Mouse (Mus musculus) embryonic facial prominence, embryonic 11.5 days (tissue): Measurements from ENCODE around the gene Mrpl57. TPM values are rescaled to one million over a fixed set of nuclear protein-coding genes. Genes with fewer than 3 reads are reported as not detected.
"Not testable (repeated sequence)": the region's sequence is repeated elsewhere in the genome, so short reads cannot be mapped to it uniquely, and the experiment has no call there.

Experiments
- ATAC-seq: fragments of 200-750 bp; cut with Nextera tagmentation; replicated peaks from 2 replicates; pipeline ENCODE4 v1.8.0; 2017; ENCODE audit warnings: low read depth; ENCODE audit not compliant: insufficient number of reproducible peaks, low FRiP score, low TSS enrichment
- DNase-seq: peaks from one replicate; pipeline ENCODE4 v3.0.0-alpha.2; 2015; ENCODE audit warnings: low spot score
- H3K27ac ChIP-seq: fragments of 300-500 bp; sonication (generic); replicated peaks from 2 replicates; pipeline ENCODE4 v1.5.1; 2014; ENCODE audit warnings: mild to moderate bottlenecking, low read depth, low read length, control low read depth
- H3K27me3 ChIP-seq: fragments of 300-500 bp; sonication (generic); 2 replicates; pipeline ENCODE4 v1.6.1; 2014; ENCODE audit warnings: mild to moderate bottlenecking, low read length, moderate library complexity, mixed read lengths; ENCODE audit not compliant: control insufficient read depth, insufficient read depth
- H3K36me3 ChIP-seq: fragments of 300-500 bp; sonication (generic); replicated peaks from 2 replicates; pipeline ENCODE4 v1.6.1; 2014; ENCODE audit warnings: low read depth, mild to moderate bottlenecking, low read length, moderate library complexity, mixed read lengths; ENCODE audit not compliant: control insufficient read depth, insufficient read depth
- H3K4me1 ChIP-seq: fragments of 300-500 bp; sonication (generic); 2 replicates; pipeline ENCODE4 v1.6.1; 2014; ENCODE audit warnings: low read length, mixed read lengths; ENCODE audit not compliant: control insufficient read depth, insufficient read depth
- H3K4me2 ChIP-seq: fragments of 300-500 bp; sonication (generic); 2 replicates; pipeline ENCODE4 v1.6.1; 2014; ENCODE audit warnings: low read depth, mild to moderate bottlenecking, control low read depth, low read length, moderate library complexity
- H3K4me3 ChIP-seq: fragments of 300-500 bp; sonication (generic); 2 replicates; pipeline ENCODE4 v1.5.1; 2014; ENCODE audit warnings: low read depth, low read length, control low read depth
- H3K9ac ChIP-seq: fragments of 300-500 bp; sonication (generic); replicated peaks from 2 replicates; pipeline ENCODE4 v1.6.1; 2014; ENCODE audit warnings: mild to moderate bottlenecking, control low read depth, low read length
- H3K9me3 ChIP-seq: fragments of 300-500 bp; sonication (generic); replicated peaks from 2 replicates; pipeline ENCODE4 v1.6.1; 2016; ENCODE audit warnings: mild to moderate bottlenecking, low read length, inconsistent platforms, mixed read lengths; ENCODE audit not compliant: control insufficient read depth
- WGBS: fragments of 180-500 bp; shearing (Covaris S2); extraction: QIAGEN DNeasy Blood & Tissue Kit; methylation state at CpG from one replicate; pipeline ENCODE4 v1.1.7; 2014; 5-methylcytosine and 5-hydroxymethylcytosine counted together
- polyA plus RNA-seq: library from polyadenylated mRNA; unstranded; fragments of >200 nt; fragmentation: Nextera tagmentation; extraction: Ambion mirVana; gene quantifications from 2 replicates; pipeline ENCODE4 v1.2.1, GENCODE M21; 2014

Gene Mrpl57
- polyA plus RNA-seq, 1 experiment from 2014 or later, result 118 TPM

DNA sequence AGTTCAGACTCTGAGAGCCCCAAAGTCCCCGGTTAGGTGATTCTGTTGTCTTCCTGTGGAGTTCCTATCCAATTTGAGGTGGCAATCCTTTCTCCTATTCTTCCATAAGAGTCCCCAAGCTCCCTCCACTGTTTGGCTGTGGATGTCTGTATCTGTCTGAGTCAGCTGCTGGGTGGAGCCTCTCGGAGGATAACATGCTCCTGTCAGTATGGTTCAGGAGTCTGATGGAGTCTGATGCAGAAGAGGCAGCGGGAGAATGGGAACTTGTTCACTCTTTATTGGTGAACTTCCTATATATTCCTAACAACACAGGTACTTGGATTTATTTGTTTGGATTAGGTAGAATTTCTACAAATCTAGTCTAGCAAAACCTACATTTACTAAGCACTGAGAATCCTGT, 18.5 kb downstream of the Mrpl57 start:
- Histone ChIP-seq H3K9ac (no peak overlapping the region), H3K4me3 (no peak overlapping the region), H3K27ac (no peak overlapping the region), H3K4me2 (no peak overlapping the region), H3K36me3 (no peaks in the 10 kb centered on the region; the same call in 1 of the 2 replicates), H3K27me3 (no peaks in the 10 kb centered on the region), H3K4me1 (no peaks in the 10 kb centered on the region), H3K9me3 (no peaks in the 10 kb centered on the region)
- no peak for ATAC-seq
- 90% methylated on average over 3 of the region's 3 CpGs for WGBS
- no peak for DNase-seq

DNA sequence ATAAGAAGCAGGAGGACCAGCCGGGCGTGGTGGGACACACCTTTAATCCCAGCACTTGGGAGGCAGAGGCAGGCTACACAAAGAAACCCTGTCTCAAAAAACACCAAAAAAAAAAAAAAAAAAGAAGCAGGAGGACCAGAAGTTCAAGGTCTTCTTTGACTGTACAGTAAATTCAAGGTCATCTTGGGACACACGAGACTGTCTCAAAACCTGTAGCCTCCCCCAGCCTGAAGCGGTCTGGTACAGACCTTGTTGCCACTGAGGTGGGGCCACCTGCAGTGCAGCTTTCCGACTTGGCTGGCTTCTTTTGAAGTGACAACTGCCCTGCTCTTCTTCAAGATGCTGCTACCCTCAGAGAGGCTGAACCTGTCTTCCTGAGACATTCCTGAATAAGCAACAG, 22.0 kb downstream of the Mrpl57 start:
- H3K4me1 ChIP-seq, H3K27ac ChIP-seq, DNase-seq, H3K4me2 ChIP-seq, H3K4me3 ChIP-seq, H3K36me3 ChIP-seq, H3K27me3 ChIP-seq, ATAC-seq, H3K9ac ChIP-seq, H3K9me3 ChIP-seq: not testable (repeated sequence)
- 85% methylated on average over 5 of the region's 5 CpGs for WGBS

- H3K4me2 ChIP-seq, result no peak overlapping the region
- H3K27me3 ChIP-seq, result no peaks in the 10 kb centered on the region
- 89% methylated on average over 2 of the region's 2 CpGs for WGBS
- H3K4me3 ChIP-seq, result no peak overlapping the region
- ATAC-seq (no peak), DNase-seq (no peak)
- H3K9ac ChIP-seq, result no peak overlapping the region
- no peaks in the 10 kb centered on the region for H3K4me1 ChIP-seq
- H3K36me3 ChIP-seq, result no peaks in the 10 kb centered on the region; the same call in 1 of the 2 replicates
- H3K27ac ChIP-seq, result no peak overlapping the region
- H3K9me3 ChIP-seq, result no peaks in the 10 kb centered on the region
These were observed 22.6 kb downstream of the Mrpl57 start for GRCm38 (mm10) chr14:57848646-57849045.

DNA sequence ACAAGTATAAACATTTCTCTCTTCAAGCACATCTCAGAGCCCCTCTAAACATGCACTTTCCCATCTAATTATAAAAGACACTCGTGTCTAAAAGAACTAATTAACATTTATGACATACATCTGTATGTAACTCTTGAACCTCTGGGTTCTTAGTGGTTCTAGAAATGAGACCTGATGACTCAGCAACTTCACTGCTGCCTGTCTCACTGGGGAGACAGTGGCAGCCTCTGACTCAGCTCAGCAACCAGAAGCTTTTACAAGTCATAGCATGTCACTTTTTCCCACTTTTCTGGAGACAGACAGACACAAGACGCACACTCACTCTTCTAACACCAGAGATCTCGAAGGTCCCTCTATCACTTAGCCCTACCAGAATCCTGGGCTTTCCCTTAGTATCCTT, 24.3 kb downstream of the Mrpl57 start:
- no peaks in the 10 kb centered on the region for H3K9me3 ChIP-seq
- H3K9ac ChIP-seq, result no peak overlapping the region
- 83% methylated on average over 3 of the region's 3 CpGs for WGBS
- H3K4me2 ChIP-seq, result no peak overlapping the region
- H3K27me3 ChIP-seq, result no peaks in the 10 kb centered on the region
- DNase-seq (no peak), ATAC-seq (no peak)
- H3K27ac ChIP-seq, result no peak overlapping the region
- no peaks in the 10 kb centered on the region; the same call in 1 of the 2 replicates for H3K36me3 ChIP-seq
- no peaks in the 10 kb centered on the region for H3K4me1 ChIP-seq
- no peak overlapping the region for H3K4me3 ChIP-seq

- H3K9ac ChIP-seq, result no peak overlapping the region
- no peak overlapping the region for H3K4me2 ChIP-seq
- H3K36me3 ChIP-seq, result no peaks in the 10 kb centered on the region
- 87% methylated on average over 2 of the region's 2 CpGs for WGBS
- H3K4me3 ChIP-seq, result no peak overlapping the region
- H3K27me3 ChIP-seq, result no peaks in the 10 kb centered on the region
- no peak for DNase-seq
- H3K9me3 ChIP-seq, result no peaks in the 10 kb centered on the region
- no peaks in the 10 kb centered on the region for H3K4me1 ChIP-seq
- H3K27ac ChIP-seq, result no peak overlapping the region
- ATAC-seq, result no peak
These were observed 26.9 kb downstream of the Mrpl57 start for GRCm38 (mm10) chr14:57852961-57853360.

DNA sequence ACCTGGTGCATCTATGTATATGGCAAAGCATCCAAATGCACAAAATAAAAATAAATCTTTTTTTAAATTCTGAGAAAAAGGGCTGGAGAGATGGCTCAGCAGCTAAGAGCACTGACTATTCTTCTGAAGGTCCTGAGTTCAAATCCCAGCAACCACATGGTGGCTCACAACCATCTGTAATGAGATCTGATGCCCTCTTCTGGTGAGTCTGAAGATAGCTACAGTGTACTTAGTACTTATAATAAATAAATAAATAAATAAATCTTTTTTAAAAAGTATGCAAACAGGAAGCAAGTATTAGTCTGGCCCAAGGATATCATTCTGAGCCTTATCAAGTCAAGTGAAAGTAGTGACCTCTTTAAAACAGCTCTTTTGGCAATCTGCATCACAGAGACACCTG, 30.0 kb downstream of the Mrpl57 start:
- H3K27ac ChIP-seq, DNase-seq, H3K4me2 ChIP-seq, H3K4me1 ChIP-seq, H3K9ac ChIP-seq, H3K36me3 ChIP-seq, H3K27me3 ChIP-seq, H3K4me3 ChIP-seq, ATAC-seq, H3K9me3 ChIP-seq: not testable (repeated sequence)

- ATAC-seq (no peak), DNase-seq (no peak)
- H3K27ac ChIP-seq, result no peak overlapping the region
- H3K36me3 ChIP-seq, result no peaks in the 10 kb centered on the region
- no peaks in the 10 kb centered on the region for H3K4me1 ChIP-seq
- no peaks in the 10 kb centered on the region for H3K27me3 ChIP-seq
- no peak overlapping the region for H3K9ac ChIP-seq
- H3K9me3 ChIP-seq, result no peaks in the 10 kb centered on the region
- WGBS, result 90% methylated on average over 2 of the region's 2 CpGs
- H3K4me2 ChIP-seq, result no peak overlapping the region
- H3K4me3 ChIP-seq, result no peak overlapping the region
These were observed 32.6 kb downstream of the Mrpl57 start for GRCm38 (mm10) chr14:57858601-57859000.

GRCm38 (mm10) chr14:57859520-57859919, 33.5 kb downstream of the Mrpl57 start:
- Histone ChIP-seq H3K27me3 (no peaks in the 10 kb centered on the region), H3K4me1 (no peaks in the 10 kb centered on the region), H3K27ac (no peak overlapping the region), H3K9me3 (no peaks in the 10 kb centered on the region), H3K36me3 (no peaks in the 10 kb centered on the region), H3K9ac (no peak overlapping the region), H3K4me2 (no peak overlapping the region), H3K4me3 (no peak overlapping the region)
- DNase-seq, result no peak
- ATAC-seq, result no peak
